Mouse (Mus musculus): ENCODE measurements around the gene Eif3b.
"Not testable (repeated sequence)": the region's sequence is repeated elsewhere in the genome, so short reads cannot be mapped to it uniquely, and the experiment has no call there.

Gene Eif3b

GRCm38 (mm10) chr5:140396166-140396940, 22.8 kb upstream of the Eif3b start:
- peak; percentile 41 for DNase-seq (ENCODE audit: low read depth, low spot score)

- DNase-seq (ENCODE audit: low read depth, low spot score): no peak
Observed at GRCm38 (mm10) chr5:140402640-140403270, 16.4 kb upstream of the Eif3b start.

- DNase-seq (ENCODE audit: low read depth, low spot score): no peak
Observed at GRCm38 (mm10) chr5:140405126-140405525, 14.0 kb upstream of the Eif3b start.

- no peak for DNase-seq (ENCODE audit: low read depth, low spot score)
Observed at GRCm38 (mm10) chr5:140406666-140407065, 12.5 kb upstream of the Eif3b start.

GRCm38 (mm10) chr5:140408801-140409200, 10.3 kb upstream of the Eif3b start:
- no peak for DNase-seq (ENCODE audit: low read depth, low spot score)

GRCm38 (mm10) chr5:140411339-140411738, 7.8 kb upstream of the Eif3b start:
- DNase-seq (ENCODE audit: low read depth, low spot score): peak; percentile 63

- no peak for DNase-seq (ENCODE audit: low read depth, low spot score)
Observed at GRCm38 (mm10) chr5:140414647-140415046, 4.5 kb upstream of the Eif3b start.

GRCm38 (mm10) chr5:140418106-140418488, 1.0 kb upstream of the Eif3b start:
- DNase-seq (ENCODE audit: low read depth, low spot score): no peak

- DNase-seq (ENCODE audit: low read depth, low spot score): no peak
Observed at GRCm38 (mm10) chr5:140419442-140420080, 433 bp downstream of the Eif3b start.

- DNase-seq (ENCODE audit: low read depth, low spot score): no peak
Observed at GRCm38 (mm10) chr5:140420616-140421015, 1.5 kb downstream of the Eif3b start.

GRCm38 (mm10) chr5:140425016-140425783, 6.1 kb downstream of the Eif3b start:
- no peak for DNase-seq (ENCODE audit: low read depth, low spot score)

- DNase-seq (ENCODE audit: low read depth, low spot score): not testable (repeated sequence)
Observed at GRCm38 (mm10) chr5:140439117-140439516, 20.0 kb downstream of the Eif3b start.

GRCm38 (mm10) chr5:140441406-140441805, 22.3 kb downstream of the Eif3b start:
- DNase-seq (ENCODE audit: low read depth, low spot score): no peak

GRCm38 (mm10) chr5:140444012-140444411, 24.9 kb downstream of the Eif3b start:
- DNase-seq (ENCODE audit: low read depth, low spot score): no peak

- no peak for DNase-seq (ENCODE audit: low read depth, low spot score)
Observed at GRCm38 (mm10) chr5:140445345-140445744, 26.2 kb downstream of the Eif3b start, which contains the start of gene Gm4869. TSS of gene Gm4869 (plus strand) at chr5:140445645.

GRCm38 (mm10) chr5:140446054-140446453, 26.9 kb downstream of the Eif3b start:
- no peak for DNase-seq (ENCODE audit: low read depth, low spot score)

- no peak for DNase-seq (ENCODE audit: low read depth, low spot score)
Observed at GRCm38 (mm10) chr5:140454488-140454887, 35.4 kb downstream of the Eif3b start.

GRCm38 (mm10) chr5:140455466-140455865, 36.3 kb downstream of the Eif3b start:
- DNase-seq (ENCODE audit: low read depth, low spot score): no peak

GRCm38 (mm10) chr5:140461476-140461875, 42.3 kb downstream of the Eif3b start:
- no peak for DNase-seq (ENCODE audit: low read depth, low spot score)

- DNase-seq (ENCODE audit: low read depth, low spot score): not testable (repeated sequence)
Observed at GRCm38 (mm10) chr5:140463151-140463550, 44.0 kb downstream of the Eif3b start.

- DNase-seq (ENCODE audit: low read depth, low spot score): no peak
Observed at GRCm38 (mm10) chr5:140464943-140465342, 45.8 kb downstream of the Eif3b start.

- no peak for DNase-seq (ENCODE audit: low read depth, low spot score)
Observed at GRCm38 (mm10) chr5:140472336-140472735, 53.2 kb downstream of the Eif3b start.
